Mouse (Mus musculus) hindbrain, postnatal 0 days (tissue): ENCODE results near the gene Tufm. TPM values are rescaled to one million over a fixed set of nuclear protein-coding genes. Genes with fewer than 3 reads are reported as not detected.

Source experiments
- ATAC-seq: fragments of 200-750 bp; cut with Nextera tagmentation; 2 replicates; pipeline ENCODE4 v1.8.0; 2017; ENCODE audit warnings: mild to moderate bottlenecking, moderate TSS enrichment, moderate library complexity
- DNase-seq: peaks from one replicate; pipeline ENCODE4 v3.0.0-alpha.2; 2015; ENCODE audit warnings: low spot score
- H3K27ac ChIP-seq: fragments of 300-500 bp; sonication (generic); 2 replicates; pipeline ENCODE4 v1.5.1; 2014; ENCODE audit warnings: mild to moderate bottlenecking
- H3K27me3 ChIP-seq: fragments of 300-500 bp; sonication (generic); 2 replicates; pipeline ENCODE4 v1.6.1; 2014; ENCODE audit warnings: low read length, mixed read lengths; ENCODE audit not compliant: insufficient read depth
- H3K36me3 ChIP-seq: fragments of 300-500 bp; sonication (generic); 2 replicates; pipeline ENCODE4 v1.6.1; 2014; ENCODE audit warnings: low read length, mixed read lengths; ENCODE audit not compliant: insufficient read depth
- H3K4me1 ChIP-seq: fragments of 300-500 bp; sonication (generic); 2 replicates; pipeline ENCODE4 v1.6.1; 2014; ENCODE audit warnings: antibody characterized with exemption, low read length, mixed read lengths; ENCODE audit not compliant: insufficient read depth
- H3K4me2 ChIP-seq: fragments of 300-500 bp; sonication (generic); 2 replicates; pipeline ENCODE4 v1.6.1; 2014; ENCODE audit warnings: low read depth, mild to moderate bottlenecking, low read length, moderate library complexity, mixed read lengths
- H3K4me3 ChIP-seq: fragments of 300-500 bp; sonication (generic); 2 replicates; pipeline ENCODE4 v1.5.1; 2014; ENCODE audit warnings: low read length
- H3K9ac ChIP-seq: fragments of 300-500 bp; sonication (generic); replicated peaks from 2 replicates; pipeline ENCODE4 v1.6.1; 2014; ENCODE audit warnings: mild to moderate bottlenecking, low read length, moderate library complexity, mixed read lengths
- H3K9me3 ChIP-seq: fragments of 300-500 bp; sonication (generic); 2 replicates; pipeline ENCODE4 v1.6.1; 2016; ENCODE audit warnings: low read length, mixed read lengths
- CTCF ChIP-seq: IDR thresholded peaks from 2 replicates; pipeline ENCODE4 v1.5.1; 2016; ENCODE audit warnings: antibody characterized with exemption, control low read depth, low read depth
- WGBS: fragments of 180-500 bp; shearing (Covaris S2); extraction: QIAGEN DNeasy Blood & Tissue Kit; methylation state at CpG from one replicate; pipeline ENCODE4 v1.1.7; 2014; 5-methylcytosine and 5-hydroxymethylcytosine counted together
- polyA plus RNA-seq: library from polyadenylated mRNA; unstranded; fragments of >200 nt; fragmentation: Nextera tagmentation; extraction: Ambion mirVana; gene quantifications from 2 replicates; pipeline ENCODE4 v1.2.1, GENCODE M21; 2015
- total RNA-seq: library from RNA; depleted of rRNA; stranded (reverse); fragments of >200 nt; gene quantifications from 2 replicates; pipeline ENCODE4 v1.2.3, GENCODE M21; 2014

Tufm gene
- total and polyA plus RNA-seq, 2 experiments from 2014 or later = 66.1 to 106 TPM

GRCm38 (mm10) chr7:126503273-126503878 is 16.2 kb downstream of the Tufm start, which contains the start of gene Atxn2l:
TSS of gene Atxn2l (minus strand) at chr7:126503437.
- peak; percentile 48 for TF ChIP-seq CTCF
- WGBS = under 1% methylated on average over 55 of the region's 72 CpGs

GRCm38 (mm10) chr7:126504913-126505312 is 17.8 kb downstream of the Tufm start:
- Histone ChIP-seq H3K4me1 (no peaks in the 10 kb centered on the region), H3K9me3 (no peaks in the 10 kb centered on the region), H3K9ac (no peak overlapping the region), H3K27ac (no peak overlapping the region), H3K36me3 (peaks cover 13% of the 10 kb centered on the region), H3K4me2 (no peak overlapping the region), H3K4me3 (no peak overlapping the region), H3K27me3 (no peaks in the 10 kb centered on the region)
- ATAC-seq (no peak), DNase-seq (no peak)
- 72% methylated on average over 2 of the region's 2 CpGs for WGBS
- TF ChIP-seq CTCF = no peak

More at GRCm38 (mm10) chr7:126503273-126503878, 16.2 kb downstream of the Tufm start, which contains the start of gene Atxn2l:
- Histone ChIP-seq H3K27ac (peak within 1 kb of the TSS; percentile 98), H3K27me3 (no peaks in the 10 kb centered on the region), H3K9me3 (no peaks in the 10 kb centered on the region), H3K36me3 (peaks cover 25% of the 10 kb centered on the region), H3K4me3 (peak within 1 kb of the TSS; percentile 70), H3K4me1 (no peaks in the 10 kb centered on the region), H3K9ac (peak within 1 kb of the TSS; percentile 92), H3K4me2 (peak within 1 kb of the TSS; percentile 70)
- peak; percentile 100 for DNase-seq
- peak; percentile 91 for ATAC-seq

- no peak overlapping the region for H3K9ac ChIP-seq
- TF ChIP-seq CTCF = no peak
- H3K27me3 ChIP-seq = no peaks in the 10 kb centered on the region
- ATAC-seq (no peak), DNase-seq (no peak)
- H3K9me3 ChIP-seq = no peaks in the 10 kb centered on the region
- H3K27ac ChIP-seq = no peak overlapping the region
- H3K36me3 ChIP-seq = no peaks in the 10 kb centered on the region
- 83% methylated on average over 8 of the region's 8 CpGs for WGBS
- H3K4me3 ChIP-seq = no peak overlapping the region
- H3K4me1 ChIP-seq = no peaks in the 10 kb centered on the region
- H3K4me2 ChIP-seq = no peak overlapping the region
Measured at GRCm38 (mm10) chr7:126507126-126507778, 20.1 kb downstream of the Tufm start.

- Histone ChIP-seq H3K27me3 (no peaks in the 10 kb centered on the region), H3K4me1 (no peaks in the 10 kb centered on the region), H3K9me3 (no peaks in the 10 kb centered on the region), H3K4me2 (no peak overlapping the region), H3K9ac (no peak overlapping the region), H3K4me3 (no peak overlapping the region), H3K36me3 (no peaks in the 10 kb centered on the region), H3K27ac (no peak overlapping the region)
- DNase-seq (no peak), ATAC-seq (no peak)
- WGBS = 92% methylated on average over 3 of the region's 3 CpGs
- TF ChIP-seq CTCF = no peak
Measured at GRCm38 (mm10) chr7:126511287-126511686, 24.1 kb downstream of the Tufm start.

- H3K9me3 ChIP-seq = no peaks in the 10 kb centered on the region
- H3K27ac ChIP-seq = no peak overlapping the region
- no peak for ATAC-seq
- H3K4me1 ChIP-seq = no peaks in the 10 kb centered on the region
- TF ChIP-seq CTCF = no peak
- no peaks in the 10 kb centered on the region for H3K27me3 ChIP-seq
- no peak for DNase-seq
- H3K9ac ChIP-seq = no peak overlapping the region
- WGBS = 83% methylated on average over 5 of the region's 5 CpGs
- H3K4me3 ChIP-seq = no peak overlapping the region
- H3K4me2 ChIP-seq = no peak overlapping the region
- no peaks in the 10 kb centered on the region for H3K36me3 ChIP-seq
Measured at GRCm38 (mm10) chr7:126518261-126518941, 31.2 kb downstream of the Tufm start.

- Histone ChIP-seq H3K36me3 (no peaks in the 10 kb centered on the region), H3K4me3 (no peak overlapping the region), H3K4me2 (no peak overlapping the region), H3K27me3 (no peaks in the 10 kb centered on the region), H3K9me3 (no peaks in the 10 kb centered on the region), H3K4me1 (no peaks in the 10 kb centered on the region), H3K9ac (no peak overlapping the region), H3K27ac (no peak overlapping the region)
- DNase-seq (peak; percentile 40), ATAC-seq (no peak)
- TF ChIP-seq CTCF = peak; percentile 21
- WGBS = 41% methylated on average over 2 of the region's 2 CpGs
Measured at GRCm38 (mm10) chr7:126519513-126519912, 32.4 kb downstream of the Tufm start.

GRCm38 (mm10) chr7:126523316-126523715 is 36.2 kb downstream of the Tufm start:
- Histone ChIP-seq H3K4me1 (no peaks in the 10 kb centered on the region), H3K4me2 (no peak overlapping the region), H3K9ac (no peak overlapping the region), H3K27ac (no peak overlapping the region), H3K36me3 (no peaks in the 10 kb centered on the region), H3K27me3 (no peaks in the 10 kb centered on the region), H3K4me3 (no peak overlapping the region), H3K9me3 (no peaks in the 10 kb centered on the region)
- no peak for ATAC-seq
- no peak for DNase-seq
- TF ChIP-seq CTCF = no peak
- WGBS = 80% methylated on average over 3 of the region's 3 CpGs
